Mouse (Mus musculus) thymus, adult 2 months (tissue): ENCODE measurements at regions not wholly inside any gene's neighbourhood (a gene's known extent, or its start where the extent isn't known, plus 50 kb on each side); places are given as distances from the start of the nearest gene placed in this dataset.

Source experiments
- CTCF ChIP-seq: fragments of 200-500 bp; IDR thresholded peaks from 2 replicates; pipeline ENCODE4 v1.5.1; 2012; ENCODE audit warnings: mild to moderate bottlenecking, control low read depth, low read length, moderate library complexity, borderline replicate concordance; ENCODE audit not compliant: control insufficient read depth, poor library complexity, insufficient read depth; ENCODE audit errors: extremely low read depth
- POLR2A ChIP-seq: fragments of 200-500 bp; IDR thresholded peaks from 2 replicates; pipeline ENCODE4 v1.6.1; 2012; ENCODE audit warnings: mild to moderate bottlenecking, low read length, control low read depth, moderate library complexity; ENCODE audit not compliant: control insufficient read depth, poor library complexity, insufficient read depth; ENCODE audit errors: extremely low read depth

DNA sequence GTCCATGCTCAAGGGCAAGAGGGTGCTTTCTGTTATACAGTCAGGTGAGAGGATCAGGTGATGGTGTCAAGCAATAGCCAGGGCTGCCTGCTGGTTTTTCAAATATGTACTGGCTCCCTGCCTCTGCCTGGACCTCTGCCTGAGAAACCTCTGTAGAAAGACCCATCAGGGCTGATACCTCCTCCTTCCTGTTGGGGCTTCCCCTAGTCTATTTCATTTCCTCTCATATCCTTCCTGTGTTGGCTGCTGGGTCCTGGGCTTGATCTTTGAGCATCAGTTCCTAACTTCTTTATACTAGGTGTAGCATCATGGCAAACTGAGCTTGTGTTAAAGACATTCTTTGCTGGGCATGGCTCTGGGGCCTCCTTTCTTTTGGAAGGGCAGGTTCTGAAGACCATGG lies 89.5 kb downstream of the Tmem38b start:
- TF ChIP-seq CTCF: no peak
- TF ChIP-seq POLR2A: no peak
